Mouse (Mus musculus): ENCODE data around the gene Twsg1.

The Twsg1 gene

GRCm38 (mm10) chr17:65885697-65886529, 65.1 kb downstream of the Twsg1 start, which contains the start of gene Ralbp1:
Gene Ralbp1, minus strand, starts transcription at chr17:65885798.
- peak; percentile 67 for DNase-seq

DNA sequence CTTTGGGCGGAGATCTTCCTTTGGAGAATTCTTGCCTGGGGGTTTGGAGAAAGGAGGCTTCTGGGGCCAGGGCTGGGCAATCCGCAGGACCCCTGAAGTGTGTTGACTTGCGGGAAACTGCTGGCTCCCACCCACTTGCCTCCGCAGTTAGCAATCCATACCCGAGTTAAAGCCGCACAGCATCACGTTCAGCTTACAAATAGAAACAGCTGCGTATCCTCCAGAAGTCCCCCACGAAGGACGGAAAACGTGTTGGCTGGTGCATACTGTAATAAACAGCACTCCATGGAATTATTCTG, 65.7 kb downstream of the Twsg1 start:
- no peak for DNase-seq

DNA sequence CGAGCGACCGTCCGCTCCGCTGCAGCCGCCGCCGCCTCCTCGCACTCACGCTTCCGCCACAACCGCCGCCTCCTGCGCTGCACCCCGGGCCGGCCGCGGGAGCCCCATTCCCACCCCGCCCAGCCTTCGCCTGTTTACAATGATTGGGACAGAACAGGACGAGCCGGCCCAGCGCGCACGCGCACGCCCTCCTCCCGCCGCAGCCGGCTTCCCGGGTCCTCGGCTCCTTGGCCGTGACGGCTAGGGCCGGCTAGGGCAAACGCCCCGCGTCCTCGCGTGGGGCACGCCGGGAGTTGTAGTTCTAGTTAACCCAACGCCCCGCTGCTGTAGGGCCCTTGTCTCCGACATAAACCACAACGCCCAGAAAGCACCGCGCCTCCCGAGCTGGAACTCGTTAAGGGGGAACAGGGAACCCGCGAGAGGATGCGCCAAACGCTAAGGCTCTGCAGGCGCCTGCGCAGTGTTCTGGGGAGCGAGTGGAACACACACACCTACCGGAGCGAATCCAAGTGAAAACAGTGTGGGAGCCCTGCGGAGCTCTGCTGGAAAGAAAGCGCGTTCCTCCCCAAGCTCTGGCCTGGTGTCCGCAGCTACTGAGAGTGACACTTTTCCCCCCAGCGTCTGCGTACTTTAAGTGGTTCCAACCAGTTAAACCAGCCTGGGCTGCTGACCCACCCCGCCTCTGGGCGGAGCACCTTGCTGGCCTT, 66.2 kb downstream of the Twsg1 start:
- peak; percentile 100 for DNase-seq

DNA sequence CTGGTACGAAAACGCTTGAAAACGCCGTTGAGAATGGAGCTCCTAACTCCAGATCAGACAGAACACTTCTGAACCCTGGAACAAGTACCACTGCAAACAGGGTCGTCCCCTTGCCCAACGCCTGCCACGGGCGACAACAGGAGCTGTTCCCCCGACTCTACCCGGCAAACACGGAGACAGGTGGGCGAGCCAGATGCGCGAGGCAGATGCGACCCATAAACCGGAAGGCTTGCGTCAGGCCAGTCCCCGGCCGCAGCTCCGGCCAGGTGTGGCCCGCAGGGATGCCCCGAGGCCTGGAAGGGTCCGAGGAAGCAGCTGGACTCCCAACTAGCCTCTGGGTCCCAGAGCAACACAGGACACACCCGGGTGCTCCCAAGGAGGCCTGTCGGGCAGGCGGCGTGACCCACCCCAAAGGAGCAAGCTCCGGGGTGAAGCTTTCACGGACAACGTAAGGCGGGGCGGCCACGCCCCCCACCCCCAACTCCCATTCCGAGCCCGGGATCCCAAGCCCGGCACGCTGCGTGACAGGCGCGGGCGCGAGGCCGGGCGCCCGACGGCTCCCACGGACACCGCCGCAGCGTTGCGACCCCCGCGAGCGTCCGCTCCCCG, 66.9 kb downstream of the Twsg1 start:
- DNase-seq = peak; percentile 81

- DNase-seq = no peak
Observed at GRCm38 (mm10) chr17:65877026-65877425, 74.0 kb downstream of the Twsg1 start.

- DNase-seq = no peak
Observed at GRCm38 (mm10) chr17:65873834-65874233, 77.2 kb downstream of the Twsg1 start.

DNA sequence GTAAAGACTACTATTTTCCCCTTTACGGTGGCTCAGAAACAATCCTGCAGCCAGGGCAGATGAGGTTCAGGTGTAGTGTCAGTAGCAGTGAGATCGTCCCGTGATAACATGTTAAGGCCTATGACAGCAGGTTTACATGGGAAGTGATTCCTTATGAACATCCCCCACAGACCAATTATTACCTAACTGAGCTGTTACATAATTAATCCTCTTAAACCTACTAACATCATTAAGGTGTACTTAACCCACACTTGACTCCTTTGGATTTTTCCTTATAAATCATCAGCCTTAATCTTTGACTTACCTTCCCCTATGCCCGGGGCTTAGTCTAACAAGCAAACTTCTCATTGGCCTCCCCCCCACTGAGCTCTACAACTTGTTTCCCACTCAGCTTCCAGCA, 77.9 kb downstream of the Twsg1 start:
- DNase-seq = no peak

DNA sequence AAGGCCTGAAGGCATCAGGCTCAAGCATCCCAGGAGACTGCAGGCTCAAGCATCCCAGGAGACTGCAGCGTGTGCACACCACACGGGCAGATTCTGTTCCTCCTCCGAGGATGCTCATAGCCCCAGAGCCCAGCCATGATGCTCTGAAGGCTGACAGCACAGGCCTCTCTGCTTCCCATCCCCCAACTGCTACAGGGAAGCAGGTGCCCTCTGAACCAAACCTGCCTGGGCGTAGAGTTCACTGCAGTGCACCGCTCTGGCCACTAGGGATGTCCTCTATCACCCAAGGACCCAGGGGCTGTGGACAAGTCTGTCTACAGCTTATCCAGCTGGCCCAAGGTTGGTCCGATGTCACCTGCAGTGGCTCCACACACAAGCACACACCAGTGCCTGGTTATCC, 78.4 kb downstream of the Twsg1 start:
- peak; percentile 70 for DNase-seq

GRCm38 (mm10) chr17:65872051-65872450, 79.0 kb downstream of the Twsg1 start:
- no peak for DNase-seq
